Mouse (Mus musculus): ENCODE measurements around the gene Rora. TPM values are rescaled to one million over a fixed set of nuclear protein-coding genes. Genes with fewer than 3 reads are reported as not detected.

Rora gene
- polyA plus RNA-seq, 1 experiment from 2014 or later, result 8.9 TPM

DNA sequence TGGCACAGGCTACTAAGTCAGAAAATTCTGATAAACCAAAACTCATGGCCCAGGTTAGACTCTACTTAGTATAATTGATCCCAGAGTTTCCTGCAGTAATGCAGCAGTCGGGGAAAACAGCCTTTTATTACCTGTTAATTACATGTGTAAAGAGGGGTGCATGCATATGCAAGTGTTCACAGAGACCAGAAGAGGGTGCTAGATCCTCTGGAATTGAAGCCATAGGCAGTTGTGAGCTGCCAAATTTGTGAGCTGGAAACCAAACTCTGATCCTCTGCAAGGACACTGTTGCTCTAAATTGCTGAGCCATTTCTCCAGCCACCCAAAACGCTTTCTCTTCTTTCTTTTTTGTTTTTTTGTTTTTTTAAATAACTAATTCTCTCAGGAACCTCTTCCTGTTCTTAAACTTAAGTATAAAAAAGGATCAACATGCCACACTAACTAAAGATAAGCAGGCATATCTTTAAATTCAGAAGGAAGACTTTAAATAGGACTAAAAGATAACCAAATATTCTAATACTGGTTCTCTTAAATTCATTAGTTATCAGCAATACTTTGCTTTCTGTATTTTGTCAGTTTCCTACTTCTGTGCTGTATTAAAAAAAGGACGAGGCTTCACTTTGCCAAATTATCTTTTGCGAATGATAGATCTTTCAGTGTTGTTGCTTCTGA is 723.5 kb downstream of the Rora start:
- no peak overlapping the region for H3K4me2 ChIP-seq
- H3K36me3 ChIP-seq, result peaks cover 25% of the 10 kb centered on the region
- ATAC-seq (replicated peaks; ENCODE audit: low FRiP score), result no peak
- WGBS, result 84% methylated on average over 4 of the region's 4 CpGs
- H3K27ac ChIP-seq, result no peak overlapping the region
- no peak overlapping the region for H3K9ac ChIP-seq
- H3K4me3 ChIP-seq (replicated peaks), result no peak overlapping the region
- H3K9me3 ChIP-seq (replicated peaks), result no peaks in the 10 kb centered on the region
- no peaks in the 10 kb centered on the region for H3K27me3 ChIP-seq
- H3K4me1 ChIP-seq, result 0 out of 2 replicates have a peak, but pooled peaks cover 5% of the 10 kb centered on the region

DNA sequence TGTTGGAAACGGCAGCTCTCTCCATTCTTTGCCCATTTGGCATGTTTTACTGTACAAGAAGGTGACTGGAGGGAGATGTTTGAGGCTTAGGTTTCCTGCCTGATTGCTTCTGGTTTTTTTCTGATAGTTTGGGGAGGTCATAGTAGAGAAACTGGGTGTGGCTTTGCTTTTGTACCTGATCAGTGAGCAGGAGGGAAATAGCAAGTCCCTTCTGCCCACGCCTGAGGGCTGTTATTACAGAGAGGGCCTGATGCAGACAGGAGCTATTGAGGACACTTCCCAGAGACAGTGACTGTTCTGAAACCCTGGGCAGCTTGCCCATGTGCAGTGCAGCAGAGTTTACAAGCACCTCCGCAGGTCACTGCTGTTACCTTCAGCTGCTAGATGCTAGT is 724.1 kb downstream of the Rora start:
- 80% methylated on average over 3 of the region's 3 CpGs for WGBS
- peaks cover 25% of the 10 kb centered on the region for H3K36me3 ChIP-seq
- ATAC-seq (replicated peaks; ENCODE audit: low FRiP score), result no peak
- H3K27ac ChIP-seq, result no peak overlapping the region
- H3K9ac ChIP-seq, result no peak overlapping the region
- no peak overlapping the region for H3K4me2 ChIP-seq
- H3K27me3 ChIP-seq, result no peaks in the 10 kb centered on the region
- 0 out of 2 replicates have a peak, but pooled peaks cover 5% of the 10 kb centered on the region for H3K4me1 ChIP-seq
- no peak overlapping the region for H3K4me3 ChIP-seq (replicated peaks)
- no peaks in the 10 kb centered on the region for H3K9me3 ChIP-seq (replicated peaks)

- Histone ChIP-seq H3K27me3 (no peaks in the 10 kb centered on the region), H3K4me3 (replicated peaks) (no peak overlapping the region), H3K9me3 (replicated peaks) (no peaks in the 10 kb centered on the region), H3K36me3 (peaks cover 13% of the 10 kb centered on the region; the same call in 1 of the 2 replicates), H3K4me2 (no peak overlapping the region), H3K4me1 (peaks cover 13% of the 10 kb centered on the region; the same call in 1 of the 2 replicates), H3K27ac (no peak overlapping the region), H3K9ac (no peak overlapping the region)
- ATAC-seq (replicated peaks; ENCODE audit: low FRiP score), result no peak
- WGBS, result 54% methylated on average over 1 of the region's 1 CpGs
Observed at GRCm38 (mm10) chr9:69380546-69380945, 727.0 kb downstream of the Rora start.

DNA sequence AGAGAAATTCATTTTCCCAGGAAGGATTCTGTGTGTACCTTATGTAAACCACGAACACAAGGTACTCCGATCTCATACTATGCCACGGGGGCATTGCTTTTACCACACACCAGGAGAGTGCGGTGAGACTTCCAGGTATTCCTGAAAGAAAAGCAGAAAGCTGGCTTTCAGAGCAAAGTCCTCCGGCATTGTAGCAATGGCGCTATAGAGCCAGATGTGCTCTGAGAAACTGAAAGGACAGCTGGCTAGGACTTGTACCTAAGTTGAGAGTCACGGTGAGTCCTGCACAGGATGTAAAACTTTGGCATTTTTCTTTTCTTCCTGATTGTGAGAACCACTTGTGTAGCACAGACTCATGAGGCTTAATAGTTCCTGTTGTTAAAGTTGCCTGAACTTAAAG is 728.2 kb downstream of the Rora start:
- Histone ChIP-seq H3K4me3 (replicated peaks) (no peak overlapping the region), H3K9ac (no peak overlapping the region)
- 70% methylated on average over 7 of the region's 7 CpGs for WGBS

GRCm38 (mm10) chr9:69384475-69384874 is 730.9 kb downstream of the Rora start:
- Histone ChIP-seq H3K27ac (no peak overlapping the region), H3K4me3 (replicated peaks) (no peak overlapping the region), H3K36me3 (no peaks in the 10 kb centered on the region), H3K9me3 (replicated peaks) (no peaks in the 10 kb centered on the region), H3K4me2 (no peak overlapping the region), H3K9ac (no peak overlapping the region), H3K27me3 (no peaks in the 10 kb centered on the region), H3K4me1 (peaks cover 13% of the 10 kb centered on the region; the same call in 1 of the 2 replicates)
- ATAC-seq (replicated peaks; ENCODE audit: low FRiP score), result no peak
- 88% methylated on average over 17 of the region's 17 CpGs for WGBS

More for the DNA sequence above, 728.2 kb downstream of the Rora start:
- ATAC-seq (replicated peaks; ENCODE audit: low FRiP score), result no peak
- H3K4me2 ChIP-seq, result no peak overlapping the region
- H3K4me1 ChIP-seq, result peaks cover 13% of the 10 kb centered on the region; the same call in 1 of the 2 replicates
- H3K27ac ChIP-seq, result no peak overlapping the region
- H3K9me3 ChIP-seq (replicated peaks), result no peaks in the 10 kb centered on the region
- peaks cover 4% of the 10 kb centered on the region; the same call in 1 of the 2 replicates for H3K36me3 ChIP-seq
- no peaks in the 10 kb centered on the region for H3K27me3 ChIP-seq

DNA sequence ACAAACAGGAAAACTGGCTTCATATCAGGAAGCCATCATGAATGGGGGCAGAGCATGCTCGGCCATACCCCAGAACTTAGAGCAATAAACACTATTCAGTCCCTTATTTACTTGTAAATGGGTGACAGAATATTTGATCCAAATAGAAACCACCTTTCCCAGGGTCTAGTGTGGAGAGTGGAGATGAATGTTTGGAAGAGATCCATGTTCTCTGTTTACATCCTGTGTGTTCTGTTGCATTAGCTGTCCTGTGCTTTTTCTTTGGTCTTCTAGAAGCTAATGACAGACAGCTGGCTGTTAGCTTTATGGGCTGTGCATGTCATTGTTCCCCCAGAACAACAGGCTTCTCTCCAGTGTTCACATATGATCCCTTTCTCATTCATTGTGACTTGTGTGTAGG is 731.3 kb downstream of the Rora start:
- Histone ChIP-seq H3K27me3 (no peaks in the 10 kb centered on the region), H3K9ac (no peak overlapping the region), H3K36me3 (no peaks in the 10 kb centered on the region), H3K4me2 (no peak overlapping the region), H3K27ac (no peak overlapping the region), H3K9me3 (replicated peaks) (no peaks in the 10 kb centered on the region), H3K4me1 (peaks cover 13% of the 10 kb centered on the region; the same call in 1 of the 2 replicates), H3K4me3 (replicated peaks) (no peak overlapping the region)
- WGBS, result 58% methylated on average over 1 of the region's 1 CpGs
- no peak for ATAC-seq (replicated peaks; ENCODE audit: low FRiP score)

DNA sequence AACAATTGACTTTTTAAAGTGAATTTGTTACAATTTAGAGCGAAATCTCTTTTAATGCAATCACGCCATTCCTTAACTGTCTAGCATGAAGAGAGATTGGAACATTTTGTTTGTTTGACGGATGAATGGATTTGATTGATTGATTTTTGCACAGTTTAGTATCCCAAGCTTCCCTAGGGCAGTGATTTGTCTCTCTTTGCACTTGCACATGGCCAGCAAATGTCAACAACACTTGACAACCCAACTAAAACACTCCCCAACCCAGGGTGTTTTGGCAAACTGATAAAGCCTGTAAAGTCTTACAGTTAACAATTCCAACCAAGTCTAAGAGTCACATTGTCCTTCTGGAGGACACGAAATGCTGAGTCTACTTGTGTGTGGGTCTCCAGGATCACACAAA is 733.7 kb downstream of the Rora start:
- Histone ChIP-seq H3K4me3 (replicated peaks) (no peak overlapping the region), H3K9ac (no peak overlapping the region), H3K4me2 (no peak overlapping the region), H3K36me3 (no peaks in the 10 kb centered on the region), H3K9me3 (replicated peaks) (no peaks in the 10 kb centered on the region), H3K4me1 (peaks cover 8% of the 10 kb centered on the region; the same call in 1 of the 2 replicates), H3K27ac (no peak overlapping the region), H3K27me3 (no peaks in the 10 kb centered on the region)
- WGBS, result 81% methylated on average over 4 of the region's 4 CpGs
- ATAC-seq (replicated peaks; ENCODE audit: low FRiP score), result no peak

GRCm38 (mm10) chr9:69390631-69391030 is 737.0 kb downstream of the Rora start:
- H3K4me1 ChIP-seq, result no peaks in the 10 kb centered on the region
- no peak overlapping the region for H3K4me2 ChIP-seq
- H3K4me3 ChIP-seq (replicated peaks), result no peak overlapping the region
- 84% methylated on average over 4 of the region's 4 CpGs for WGBS
- H3K9me3 ChIP-seq (replicated peaks), result no peaks in the 10 kb centered on the region
- H3K36me3 ChIP-seq, result no peaks in the 10 kb centered on the region
- H3K27ac ChIP-seq, result no peak overlapping the region
- H3K9ac ChIP-seq, result no peak overlapping the region
- H3K27me3 ChIP-seq, result no peaks in the 10 kb centered on the region
- ATAC-seq (replicated peaks; ENCODE audit: low FRiP score), result no peak

DNA sequence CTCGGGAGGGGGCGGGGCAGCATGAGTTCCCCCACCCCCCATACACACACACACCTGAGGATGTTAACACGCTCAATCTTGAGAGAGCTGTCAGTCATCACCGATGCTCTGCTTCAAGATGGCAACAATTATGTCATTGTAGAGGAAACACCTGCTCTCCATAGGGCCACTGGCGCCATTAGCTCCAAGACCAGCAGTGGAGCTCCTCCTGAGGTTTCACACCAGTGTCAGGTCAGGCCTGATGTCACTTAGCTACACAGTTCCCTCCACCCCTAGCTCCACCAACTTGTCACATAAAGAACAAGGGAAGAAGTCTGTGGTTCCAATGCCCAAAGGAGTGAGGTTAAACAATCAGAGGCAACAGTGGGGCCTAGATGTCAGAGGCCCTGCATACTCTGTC is 740.6 kb downstream of the Rora start:
- no peak overlapping the region for H3K9ac ChIP-seq
- H3K27ac ChIP-seq, result no peak overlapping the region
- no peaks in the 10 kb centered on the region for H3K36me3 ChIP-seq
- H3K27me3 ChIP-seq, result no peaks in the 10 kb centered on the region
- 84% methylated on average over 5 of the region's 5 CpGs for WGBS
- no peaks in the 10 kb centered on the region for H3K9me3 ChIP-seq (replicated peaks)
- no peak overlapping the region for H3K4me3 ChIP-seq (replicated peaks)
- H3K4me2 ChIP-seq, result no peak overlapping the region
- ATAC-seq (replicated peaks; ENCODE audit: low FRiP score), result no peak
- H3K4me1 ChIP-seq, result peaks cover 15% of the 10 kb centered on the region

DNA sequence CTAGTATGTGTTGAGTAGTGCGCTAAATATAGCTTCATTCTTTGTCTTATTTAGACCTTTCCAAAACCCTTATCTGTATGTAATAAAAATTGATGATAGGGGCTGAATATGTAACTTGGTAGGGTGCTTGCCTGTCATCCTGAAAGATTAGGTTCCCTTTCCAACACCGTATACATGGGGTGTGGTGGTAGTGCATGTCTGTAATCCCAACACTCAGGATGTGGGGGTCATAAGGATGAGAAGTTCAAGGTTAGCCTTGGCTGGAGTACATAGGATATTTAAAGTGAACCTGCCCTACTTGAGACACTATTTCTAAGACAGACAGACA is 743.8 kb downstream of the Rora start:
- H3K36me3 ChIP-seq, result peaks cover 3% of the 10 kb centered on the region; the same call in 1 of the 2 replicates
- H3K9me3 ChIP-seq (replicated peaks), result no peaks in the 10 kb centered on the region
- H3K9ac ChIP-seq, result peak overlapping the region; percentile 92
- peak overlapping the region; percentile 91 for H3K4me2 ChIP-seq
- peak overlapping the region; percentile 85 for H3K4me3 ChIP-seq (replicated peaks)
- H3K4me1 ChIP-seq, result peaks cover 15% of the 10 kb centered on the region
- H3K27ac ChIP-seq, result peak overlapping the region; percentile 97
- 72% methylated on average over 2 of the region's 2 CpGs for WGBS
- peak; percentile 22; the same call in 1 of the 2 replicates for ATAC-seq (replicated peaks; ENCODE audit: low FRiP score)
- no peaks in the 10 kb centered on the region for H3K27me3 ChIP-seq

DNA sequence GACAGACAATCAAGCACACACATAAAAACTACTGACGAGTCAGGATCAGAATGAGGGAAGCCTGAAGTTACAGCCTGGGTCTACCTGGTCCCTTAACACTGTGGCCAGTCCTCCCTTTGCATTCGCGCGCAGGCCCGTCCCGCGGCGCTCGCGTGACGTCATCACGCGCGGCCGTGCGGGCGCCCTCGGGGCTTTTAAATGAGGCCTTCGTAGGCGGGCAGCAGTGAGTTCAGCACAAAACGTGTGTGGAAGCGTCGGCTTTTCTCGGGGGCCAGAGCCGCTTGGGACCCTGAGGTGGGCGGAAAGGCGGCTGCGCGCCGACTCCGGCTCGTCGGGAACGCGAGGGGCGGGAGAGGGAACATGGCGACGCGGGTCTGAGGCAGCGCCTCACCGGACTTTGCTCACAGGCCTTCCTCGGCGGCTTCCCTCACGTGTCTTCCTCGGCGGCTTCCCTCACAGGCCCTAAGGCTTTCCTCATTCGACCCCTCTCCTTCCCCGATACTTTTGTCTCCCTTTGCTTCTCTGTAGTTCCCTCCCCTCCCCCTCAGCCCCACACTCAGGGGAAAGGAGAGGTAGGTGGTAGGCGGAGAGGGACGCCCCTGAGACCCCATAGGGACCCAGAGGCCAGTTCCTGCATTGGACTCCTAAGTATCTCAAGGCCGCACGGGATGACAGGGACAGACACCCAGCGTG is 744.3 kb downstream of the Rora start, which contains the start of gene Ice2:
Gene Ice2, plus strand, starts transcription at position 147 of the 693 bp plus-strand sequence.
- Histone ChIP-seq H3K36me3 (peaks cover 3% of the 10 kb centered on the region; the same call in 1 of the 2 replicates), H3K9me3 (replicated peaks) (no peaks in the 10 kb centered on the region), H3K27ac (peak within 1 kb of the TSS; percentile 97), H3K9ac (peak within 1 kb of the TSS; percentile 92), H3K4me2 (peak within 1 kb of the TSS; percentile 91), H3K4me3 (replicated peaks) (peak within 1 kb of the TSS; percentile 85), H3K4me1 (peaks cover 15% of the 10 kb centered on the region), H3K27me3 (no peaks in the 10 kb centered on the region)
- WGBS, result under 1% methylated on average over 53 of the region's 53 CpGs
- peak; percentile 91 for ATAC-seq (replicated peaks; ENCODE audit: low FRiP score)

- ATAC-seq (replicated peaks; ENCODE audit: low FRiP score), result peak; percentile 54; the same call in 1 of the 2 replicates
Observed at GRCm38 (mm10) chr9:69398453-69398850, 744.9 kb downstream of the Rora start.

More at GRCm38 (mm10) chr9:69398453-69398850, 744.9 kb downstream of the Rora start:
- Histone ChIP-seq H3K4me2 (peak overlapping the region; percentile 91), H3K27ac (peak overlapping the region; percentile 97), H3K36me3 (peaks cover 3% of the 10 kb centered on the region; the same call in 1 of the 2 replicates), H3K9me3 (replicated peaks) (no peaks in the 10 kb centered on the region), H3K27me3 (no peaks in the 10 kb centered on the region), H3K4me3 (replicated peaks) (peak overlapping the region; percentile 85), H3K9ac (peak overlapping the region; percentile 92), H3K4me1 (peaks cover 15% of the 10 kb centered on the region)
- WGBS, result 11% methylated on average over 10 of the region's 10 CpGs
